Mouse (Mus musculus) E14TG2a.4 (cell line): ENCODE measurements at regions not wholly inside any gene's neighbourhood (a gene's known extent, or its start where the extent isn't known, plus 50 kb on each side); places are given as distances from the start of the nearest gene placed in this dataset.

Experiments
- H3K27me3 ChIP-seq: 2 replicates; pipeline ENCODE4 v1.6.1; 2014; ENCODE audit warnings: low read length, control low read depth; ENCODE audit not compliant: insufficient read depth
- H3K36me3 ChIP-seq: 2 replicates; pipeline ENCODE4 v1.6.1; 2014; ENCODE audit warnings: low read length, control low read depth; ENCODE audit not compliant: insufficient read depth
- H3K4me1 ChIP-seq: replicated peaks from 2 replicates; pipeline ENCODE4 v1.6.1; 2014; ENCODE audit warnings: low read depth, low read length, control low read depth
- H3K4me3 ChIP-seq: replicated peaks from 2 replicates; pipeline ENCODE4 v1.5.1; 2014; ENCODE audit warnings: mild to moderate bottlenecking, low read length
- H3K9me3 ChIP-seq: 2 replicates; pipeline ENCODE4 v1.6.1; 2014; ENCODE audit warnings: low read length, control low read depth
- CTCF ChIP-seq: conservative IDR thresholded peaks from 2 replicates; pipeline ENCODE4 v1.5.1; 2014; ENCODE audit warnings: low read length
- NANOG ChIP-seq: IDR thresholded peaks from 2 replicates; pipeline ENCODE4 v1.6.1; 2014; ENCODE audit warnings: borderline replicate concordance, low read length, mixed read lengths
- POU5F1 ChIP-seq: IDR thresholded peaks from 2 replicates; pipeline ENCODE4 v1.6.1; 2014; ENCODE audit warnings: low read length, borderline replicate concordance

GRCm38 (mm10) chr13:78445891-78446725 is 246.6 kb upstream of the Nr2f1 start:
- TF ChIP-seq CTCF, result no peak
- TF ChIP-seq NANOG, result no peak
- no peak for TF ChIP-seq POU5F1

GRCm38 (mm10) chr13:78444691-78445349 is 245.3 kb upstream of the Nr2f1 start:
- Histone ChIP-seq H3K27me3 (no peaks in the 10 kb centered on the region), H3K4me3 (no peak overlapping the region), H3K9me3 (no peaks in the 10 kb centered on the region), H3K4me1 (no peaks in the 10 kb centered on the region), H3K36me3 (no peaks in the 10 kb centered on the region)
- TF ChIP-seq CTCF, result no peak
- no peak for TF ChIP-seq NANOG
- no peak for TF ChIP-seq POU5F1

More at GRCm38 (mm10) chr13:78445891-78446725, 246.6 kb upstream of the Nr2f1 start:
- H3K9me3 ChIP-seq, result no peaks in the 10 kb centered on the region
- no peaks in the 10 kb centered on the region for H3K27me3 ChIP-seq
- H3K4me1 ChIP-seq, result no peaks in the 10 kb centered on the region
- no peaks in the 10 kb centered on the region for H3K36me3 ChIP-seq
- no peak overlapping the region for H3K4me3 ChIP-seq

- Histone ChIP-seq H3K4me3 (no peak overlapping the region), H3K27me3 (peaks cover 22% of the 10 kb centered on the region), H3K9me3 (no peaks in the 10 kb centered on the region), H3K4me1 (peaks cover 23% of the 10 kb centered on the region), H3K36me3 (no peaks in the 10 kb centered on the region)
- TF ChIP-seq POU5F1 (no peak), CTCF (no peak), NANOG (no peak)
Observed at GRCm38 (mm10) chr13:78428469-78428868, 228.9 kb upstream of the Nr2f1 start.

- TF ChIP-seq CTCF, result no peak
- TF ChIP-seq NANOG, result no peak
- no peak for TF ChIP-seq POU5F1
- Histone ChIP-seq H3K4me3 (peak overlapping the region; percentile 17; the same call in 1 of the 2 replicates), H3K27me3 (peaks cover 22% of the 10 kb centered on the region), H3K4me1 (peaks cover 23% of the 10 kb centered on the region), H3K36me3 (no peaks in the 10 kb centered on the region), H3K9me3 (no peaks in the 10 kb centered on the region)
Observed at GRCm38 (mm10) chr13:78428084-78428445, 228.5 kb upstream of the Nr2f1 start.

GRCm38 (mm10) chr13:78427141-78428083 is 227.9 kb upstream of the Nr2f1 start:
- Histone ChIP-seq H3K9me3 (no peaks in the 10 kb centered on the region), H3K36me3 (no peaks in the 10 kb centered on the region), H3K27me3 (peaks cover 22% of the 10 kb centered on the region), H3K4me3 (peak overlapping the region; percentile 17; the same call in 1 of the 2 replicates), H3K4me1 (peaks cover 23% of the 10 kb centered on the region)
- TF ChIP-seq NANOG, result no peak
- no peak for TF ChIP-seq CTCF
- peak; percentile 93 for TF ChIP-seq POU5F1

DNA sequence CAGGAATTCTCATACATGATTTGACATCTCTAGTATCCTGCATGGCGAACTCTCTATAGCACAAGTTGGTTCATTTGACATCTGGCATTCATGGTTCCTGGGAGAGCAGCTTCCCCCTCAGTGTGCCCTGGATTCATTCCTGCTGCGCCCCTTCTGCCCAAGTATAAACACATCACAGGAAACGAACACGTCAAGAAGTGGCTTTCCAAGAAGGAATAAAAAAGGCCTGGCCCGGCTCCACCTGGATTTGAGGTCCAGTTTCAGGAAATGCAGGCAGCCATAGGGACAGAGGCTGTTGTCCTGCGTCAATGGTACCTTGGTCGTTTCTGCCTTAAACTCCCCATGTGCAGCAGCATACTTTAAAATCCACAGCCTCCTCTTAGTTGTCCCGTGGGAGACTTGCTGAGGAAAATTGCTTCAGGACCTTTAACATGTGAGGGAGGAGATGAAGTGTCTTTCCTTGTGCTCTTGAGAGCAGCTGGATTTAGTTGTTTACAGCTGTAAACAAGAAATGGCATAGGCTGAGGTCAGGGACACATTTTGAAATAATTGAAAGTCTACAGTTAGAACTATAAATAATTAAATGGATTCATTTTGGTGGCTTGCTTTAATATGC is 226.9 kb upstream of the Nr2f1 start:
- H3K4me3 ChIP-seq, result no peak overlapping the region
- H3K4me1 ChIP-seq, result peaks cover 23% of the 10 kb centered on the region
- H3K9me3 ChIP-seq, result no peaks in the 10 kb centered on the region
- H3K36me3 ChIP-seq, result no peaks in the 10 kb centered on the region
- TF ChIP-seq NANOG (no peak), POU5F1 (no peak), CTCF (no peak)
- H3K27me3 ChIP-seq, result peaks cover 22% of the 10 kb centered on the region

GRCm38 (mm10) chr13:78405071-78405470 is 205.5 kb upstream of the Nr2f1 start:
- Histone ChIP-seq H3K36me3 (no peaks in the 10 kb centered on the region), H3K27me3 (no peaks in the 10 kb centered on the region), H3K4me3 (no peak overlapping the region), H3K9me3 (no peaks in the 10 kb centered on the region), H3K4me1 (no peaks in the 10 kb centered on the region)
- TF ChIP-seq NANOG, result no peak
- TF ChIP-seq POU5F1, result no peak
- TF ChIP-seq CTCF, result no peak
